Mouse (Mus musculus) ES-E14 (cell line): ENCODE results near the gene Acot7.

Experiments
- CHD2 ChIP-seq: IDR thresholded peaks from 2 replicates; pipeline ENCODE4 v1.6.1; 2014; ENCODE audit warnings: mild to moderate bottlenecking, low read depth, low read length, inconsistent platforms
- ZNF384 ChIP-seq: IDR thresholded peaks from 2 replicates; pipeline ENCODE4 v1.6.1; 2012; ENCODE audit warnings: low read depth, low read length, inconsistent platforms

- TF ChIP-seq CHD2 (peak; percentile 97), ZNF384 (no peak)
Measured at GRCm38 (mm10) chr4:152296874-152297861, 119.2 kb downstream of the Acot7 start, which contains the start of gene Icmt.
